In genomic region chr6:125193390-125193789, GRCm38 (mm10) we compare ENCODE assay signal across 9 mouse cellular contexts. TPM values are rescaled to one million over a fixed set of nuclear protein-coding genes. Genes with fewer than 3 reads are reported as not detected.
DNase-seq lines count a peak whose midpoint lies in the region; ATAC-seq and TF ChIP-seq lines count a peak whose summit lies in the region.
"Had no signal": no experiment of that assay in that cellular context is flagged by ENCODE, and none has a peak within 500 bp of the region (broad histone marks: within the 10 kb centered on the region; RNA-seq: fewer than 3 reads in every experiment).

No protein-coding gene starts in this region.

- no peak for ATAC-seq in hindbrain, embryonic 12.5 days (ENCODE audit: low FRiP score)
- no peak for ATAC-seq in stomach, embryonic 15.5 days (ENCODE audit: insufficient read depth, low FRiP score, low read depth)
- no peak for ATAC-seq in stomach, postnatal 0 days (ENCODE audit: low FRiP score, low TSS enrichment)
- ATAC-seq: inflammation-experienced regulatory T-cells, adult 6 months had no signal

- DNase-seq in hindbrain, embryonic 10.5 days (ENCODE audit: low spot score), result no peak
- DNase-seq in stomach, postnatal 0 days (ENCODE audit: low spot score), result no peak
- DNase-seq in left cerebral cortex, adult 2 months (ENCODE audit: extremely low spot score in 1 of 2, low spot score in 2 of 2), result no peak
- no peak for DNase-seq in left cerebral cortex, postnatal 14 days (ENCODE audit: low spot score in 2 of 2)
- DNase-seq: thymus, postnatal 14 days had no signal

- intact Hi-C loops in left cerebral cortex, adult 2 months (cut with DNase I), result loop anchor here (2.0 kb wide), 1 partner anchor 21 kb away; the partner anchor contains the start of gene Vamp1
- intact Hi-C loops in left cerebral cortex, postnatal 14 days (cut with DNase I), result no loop called here

- peaks cover 24% of the 10 kb centered on the region for H3K36me3 ChIP-seq in hindbrain, embryonic 12.5 days
- peaks cover 41% of the 10 kb centered on the region for H3K36me3 ChIP-seq in hindbrain, embryonic 10.5 days
- peaks cover 3% of the 10 kb centered on the region for H3K36me3 ChIP-seq in stomach, embryonic 15.5 days
- no peaks in the 10 kb centered on the region for H3K36me3 ChIP-seq in stomach, postnatal 0 days (ENCODE audit: control insufficient read depth, insufficient read depth, low read length)

- H3K27ac ChIP-seq in hindbrain, embryonic 12.5 days, result no peak overlapping the region
- no peak overlapping the region for H3K27ac ChIP-seq in hindbrain, embryonic 10.5 days
- no peak overlapping the region for H3K27ac ChIP-seq in stomach, embryonic 15.5 days
- no peak overlapping the region for H3K27ac ChIP-seq in stomach, postnatal 0 days (replicated peaks)
- H3K27ac ChIP-seq in embryonic fibroblast, embryonic 13.5 days (ENCODE audit: insufficient read depth, low read length), result no peak overlapping the region
- H3K27ac ChIP-seq in left cerebral cortex, adult 2 months, result no peak overlapping the region

- H3K4me2 ChIP-seq in hindbrain, embryonic 12.5 days (replicated peaks), result 0 out of 2 replicates have a peak overlapping the region, but pooled peaks have one; percentile 66
- peak overlapping the region; percentile 78 for H3K4me2 ChIP-seq in stomach, embryonic 15.5 days
- no peak overlapping the region for H3K4me2 ChIP-seq in stomach, postnatal 0 days (replicated peaks; ENCODE audit: low read depth)

- 82% methylated on average over 7 of the region's 7 CpGs for WGBS in hindbrain, embryonic 12.5 days
- 83% methylated on average over 7 of the region's 7 CpGs for WGBS in hindbrain, embryonic 10.5 days
- WGBS in stomach, embryonic 15.5 days, result 55% methylated on average over 7 of the region's 7 CpGs
- WGBS in stomach, postnatal 0 days, result 49% methylated on average over 7 of the region's 7 CpGs

- no peaks in the 10 kb centered on the region for H3K9me3 ChIP-seq in hindbrain, embryonic 12.5 days (replicated peaks)
- no peaks in the 10 kb centered on the region for H3K9me3 ChIP-seq in hindbrain, embryonic 10.5 days
- H3K9me3 ChIP-seq in stomach, embryonic 15.5 days, result no peaks in the 10 kb centered on the region
- H3K9me3 ChIP-seq in stomach, postnatal 0 days (ENCODE audit: control insufficient read depth, low read length), result no peaks in the 10 kb centered on the region

- H3K9ac ChIP-seq in hindbrain, embryonic 12.5 days, result no peak overlapping the region
- H3K9ac ChIP-seq in stomach, embryonic 15.5 days, result no peak overlapping the region
- no peak overlapping the region for H3K9ac ChIP-seq in stomach, postnatal 0 days (ENCODE audit: low read length)

- peaks cover 14% of the 10 kb centered on the region for H3K4me1 ChIP-seq in hindbrain, embryonic 12.5 days
- H3K4me1 ChIP-seq in hindbrain, embryonic 10.5 days (replicated peaks), result peaks cover 33% of the 10 kb centered on the region
- H3K4me1 ChIP-seq in stomach, embryonic 15.5 days, result 0 out of 2 replicates have a peak, but pooled peaks cover 3% of the 10 kb centered on the region
- H3K4me1 ChIP-seq in stomach, postnatal 0 days (replicated peaks; ENCODE audit: control insufficient read depth, insufficient read depth), result 0 out of 2 replicates have a peak, but pooled peaks cover 3% of the 10 kb centered on the region
- H3K4me1 ChIP-seq in embryonic fibroblast, embryonic 13.5 days (ENCODE audit: control insufficient read depth, insufficient read depth, low read length), result no peaks in the 10 kb centered on the region

- TF ChIP-seq EP300 in stomach, postnatal 0 days (optimal IDR thresholded peaks at IDR 0.05), result no peak

- no peaks in the 10 kb centered on the region for H3K27me3 ChIP-seq in hindbrain, embryonic 12.5 days
- H3K27me3 ChIP-seq in hindbrain, embryonic 10.5 days (ENCODE audit: insufficient read depth, poor library complexity, severe bottlenecking), result no peaks in the 10 kb centered on the region
- no peaks in the 10 kb centered on the region for H3K27me3 ChIP-seq in stomach, embryonic 15.5 days (replicated peaks)
- H3K27me3 ChIP-seq in stomach, postnatal 0 days (ENCODE audit: control insufficient read depth, insufficient read depth, low read length), result no peaks in the 10 kb centered on the region

- TF ChIP-seq POLR2A in embryonic fibroblast, embryonic 13.5 days (IDR thresholded peaks at IDR 0.05; ENCODE audit: low read depth, low read length), result no peak

- H3K4me3 ChIP-seq in hindbrain, embryonic 12.5 days, result no peak overlapping the region
- H3K4me3 ChIP-seq in hindbrain, embryonic 10.5 days, result no peak overlapping the region
- H3K4me3 ChIP-seq in stomach, embryonic 15.5 days (replicated peaks), result peak overlapping the region; percentile 83; the same call in 1 of the 2 replicates
- no peak overlapping the region for H3K4me3 ChIP-seq in stomach, postnatal 0 days (ENCODE audit: low read depth, low read length)
- H3K4me3 ChIP-seq in embryonic fibroblast, embryonic 13.5 days (ENCODE audit: insufficient read depth, low read length), result peak overlapping the region; percentile 73; the same call in 1 of the 2 replicates
- H3K4me3 ChIP-seq in left cerebral cortex, adult 2 months, result no peak overlapping the region

- no peak for TF ChIP-seq CTCF in stomach, postnatal 0 days (IDR thresholded peaks at IDR 0.05; ENCODE audit: low read depth)
- no peak for TF ChIP-seq CTCF in embryonic fibroblast, embryonic 13.5 days (IDR thresholded peaks at IDR 0.05; ENCODE audit: borderline replicate concordance, insufficient read depth, low read length)
- TF ChIP-seq CTCF in left cerebral cortex, adult 2 months (IDR thresholded peaks at IDR 0.05), result no peak

RNA-seq across cellular contexts. Expression of gene Mrpl51, which starts 1.8 kb away (rescaled TPM):
- 163 and 165 TPM in 2 replicates for polyA plus RNA-seq in hindbrain, embryonic 12.5 days (2016; fragmentation: Nextera tagmentation; extraction: Ambion mirVana)
- 206 and 213 TPM in 2 replicates for polyA plus RNA-seq in hindbrain, embryonic 10.5 days (2016; fragmentation: Nextera tagmentation; extraction: Ambion mirVana)
- 231 and 236 TPM in 2 replicates for polyA plus RNA-seq in stomach, embryonic 15.5 days (2015; fragmentation: Nextera tagmentation; extraction: Ambion mirVana)
- polyA plus RNA-seq in stomach, postnatal 0 days (2015; fragmentation: Nextera tagmentation; extraction: Ambion mirVana), result 196 and 211 TPM in 2 replicates
- 76.2 and 76.9 TPM in 2 replicates for polyA plus RNA-seq in embryonic fibroblast, embryonic 13.5 days (2011; ENCODE audit: insufficient read length, low read depth, missing spikeins)
- total RNA-seq in left cerebral cortex, adult 2 months (2021), result 10 to 100 TPM; 69.1 to 74.5 TPM
- total RNA-seq in left cerebral cortex, postnatal 14 days (2021), result 10 to 100 TPM; 62.6 to 72.8 TPM

RNA-seq across cellular contexts. Expression of gene Ncapd2, which starts 1.9 kb away (rescaled TPM):
- 140 and 142 TPM in 2 replicates for polyA plus RNA-seq in hindbrain, embryonic 12.5 days (2016; fragmentation: Nextera tagmentation; extraction: Ambion mirVana)
- 199 and 233 TPM in 2 replicates for polyA plus RNA-seq in hindbrain, embryonic 10.5 days (2016; fragmentation: Nextera tagmentation; extraction: Ambion mirVana)
- 107 and 108 TPM in 2 replicates for polyA plus RNA-seq in stomach, embryonic 15.5 days (2015; fragmentation: Nextera tagmentation; extraction: Ambion mirVana)
- polyA plus RNA-seq in stomach, postnatal 0 days (2015; fragmentation: Nextera tagmentation; extraction: Ambion mirVana), result 15.3 and 16.6 TPM in 2 replicates
- polyA plus RNA-seq in embryonic fibroblast, embryonic 13.5 days (2011; ENCODE audit: insufficient read length, low read depth, missing spikeins), result 75.8 and 137 TPM in 2 replicates
- total RNA-seq in left cerebral cortex, adult 2 months (2021), result 10 to 100 TPM; 22.6 to 23.4 TPM
- total RNA-seq in left cerebral cortex, postnatal 14 days (2021), result 10 to 100 TPM; 23.5 to 29.6 TPM

RNA-seq across cellular contexts. Expression of gene Vamp1, which starts 22.0 kb away (rescaled TPM):
- 5.9 and 6.0 TPM in 2 replicates for polyA plus RNA-seq in hindbrain, embryonic 12.5 days (2016; fragmentation: Nextera tagmentation; extraction: Ambion mirVana)
- 3.3 and 3.9 TPM in 2 replicates for polyA plus RNA-seq in hindbrain, embryonic 10.5 days (2016; fragmentation: Nextera tagmentation; extraction: Ambion mirVana)
- 6.0 and 6.3 TPM in 2 replicates for polyA plus RNA-seq in stomach, embryonic 15.5 days (2015; fragmentation: Nextera tagmentation; extraction: Ambion mirVana)
- polyA plus RNA-seq in stomach, postnatal 0 days (2015; fragmentation: Nextera tagmentation; extraction: Ambion mirVana), result 3.3 and 3.4 TPM in 2 replicates
- 4.2 and 4.3 TPM in 2 replicates for polyA plus RNA-seq in embryonic fibroblast, embryonic 13.5 days (2011; ENCODE audit: insufficient read length, low read depth, missing spikeins)
- total RNA-seq in left cerebral cortex, adult 2 months (2021), result 100 to 1,000 TPM; 125 to 128 TPM
- total RNA-seq in left cerebral cortex, postnatal 14 days (2021), result 10 to 100 TPM; 46.0 to 46.6 TPM

RNA-seq across cellular contexts. Expression of gene Gapdh, which starts 27.1 kb away (rescaled TPM):
- 1,498 and 1,567 TPM in 2 replicates for polyA plus RNA-seq in hindbrain, embryonic 12.5 days (2016; fragmentation: Nextera tagmentation; extraction: Ambion mirVana)
- polyA plus RNA-seq in hindbrain, embryonic 10.5 days (2016; fragmentation: Nextera tagmentation; extraction: Ambion mirVana), result 2,613 and 2,865 TPM in 2 replicates
- polyA plus RNA-seq in stomach, embryonic 15.5 days (2015; fragmentation: Nextera tagmentation; extraction: Ambion mirVana), result 1,509 and 1,865 TPM in 2 replicates
- 920 and 1,103 TPM in 2 replicates for polyA plus RNA-seq in stomach, postnatal 0 days (2015; fragmentation: Nextera tagmentation; extraction: Ambion mirVana)
- 571 and 859 TPM in 2 replicates for polyA plus RNA-seq in embryonic fibroblast, embryonic 13.5 days (2011; ENCODE audit: insufficient read length, low read depth, missing spikeins)
- 1,000 to 10,000 TPM; 2,312 to 2,314 TPM for total RNA-seq in left cerebral cortex, adult 2 months (2021)
- total RNA-seq in left cerebral cortex, postnatal 14 days (2021), result 1,000 to 10,000 TPM; 2,273 to 2,303 TPM

RNA-seq across cellular contexts. Expression of gene Tapbpl, which starts 38.3 kb away (rescaled TPM):
- polyA plus RNA-seq in hindbrain, embryonic 12.5 days (2016; fragmentation: Nextera tagmentation; extraction: Ambion mirVana), result 2.5 and 2.9 TPM in 2 replicates
- 1.9 TPM in 2 replicates for polyA plus RNA-seq in hindbrain, embryonic 10.5 days (2016; fragmentation: Nextera tagmentation; extraction: Ambion mirVana)
- polyA plus RNA-seq in stomach, embryonic 15.5 days (2015; fragmentation: Nextera tagmentation; extraction: Ambion mirVana), result 8.0 and 8.8 TPM in 2 replicates
- 8.5 and 8.6 TPM in 2 replicates for polyA plus RNA-seq in stomach, postnatal 0 days (2015; fragmentation: Nextera tagmentation; extraction: Ambion mirVana)
- 5.7 and 6.3 TPM in 2 replicates for polyA plus RNA-seq in embryonic fibroblast, embryonic 13.5 days (2011; ENCODE audit: insufficient read length, low read depth, missing spikeins)
- total RNA-seq in left cerebral cortex, adult 2 months (2021), result 1 to 10 TPM; 5.0 to 6.0 TPM
- 1 to 10 TPM; 2.0 to 2.9 TPM for total RNA-seq in left cerebral cortex, postnatal 14 days (2021)

Comparison
In these comparisons a context has a peak if more than half of its experiments do, and no peak if none do; other contexts are left out.
1. H3K4me3 ChIP-seq: peak in stomach, embryonic 15.5 days (single experiment) and embryonic fibroblast, embryonic 13.5 days (single experiment); none in hindbrain, embryonic 12.5 days (single experiment), hindbrain, embryonic 10.5 days (single experiment), stomach, postnatal 0 days (single experiment) and left cerebral cortex, adult 2 months (single experiment).